Mouse (Mus musculus): ENCODE data around the gene Decr2.

DNA sequence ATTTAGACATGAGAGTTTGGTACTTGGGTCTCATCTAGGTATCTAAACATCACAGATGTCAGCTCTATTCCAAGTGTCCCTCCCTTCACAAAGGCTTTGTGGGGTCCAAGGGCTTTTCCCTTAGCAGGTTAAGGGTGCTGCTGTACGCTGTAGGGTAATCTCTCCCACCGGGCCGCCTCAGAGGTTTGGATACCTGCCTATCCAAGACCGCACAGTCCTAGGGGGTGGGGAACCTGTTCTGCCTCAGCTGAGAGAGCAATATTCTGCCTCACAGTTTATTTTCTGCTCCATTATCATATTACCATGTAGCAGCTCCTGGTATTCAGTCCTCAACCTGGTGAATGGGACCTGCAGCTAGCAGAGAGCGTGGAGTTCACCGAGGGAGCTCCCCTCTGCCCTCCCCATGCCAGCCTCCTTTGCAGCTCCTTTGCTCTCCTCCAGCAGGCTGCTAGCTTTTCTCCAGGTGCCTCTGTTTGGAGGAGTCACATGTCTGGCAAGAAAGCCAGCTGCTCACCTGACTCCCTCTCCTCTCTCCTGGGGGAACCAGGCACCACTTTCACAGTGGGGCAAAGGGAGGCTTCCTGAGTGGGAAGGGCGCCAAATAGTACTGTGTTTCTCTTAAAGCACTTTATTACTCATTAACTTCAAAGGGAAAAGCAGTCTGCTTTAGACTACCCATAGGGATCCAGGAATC lies 25.2 kb upstream of the Decr2 start:
- TF ChIP-seq CTCF (IDR thresholded peaks at IDR 0.05; ENCODE audit: low read depth, low read length) (no peak), POLR2A (IDR thresholded peaks at IDR 0.05; ENCODE audit: extremely low read depth, insufficient read depth, low read length) (no peak)

Data from liver, adult 2 months (tissue).